Mouse (Mus musculus): ENCODE measurements around the gene Rbpjl. TPM values are rescaled to one million over a fixed set of nuclear protein-coding genes. Genes with fewer than 3 reads are reported as not detected.
A peak's percentile ranks its signal among the peaks of the same experiment; 100 is the strongest.

The Rbpjl gene
- total RNA-seq, 2 experiments from 2014 or later: 0.41 to 0.91 TPM

GRCm38 (mm10) chr2:164426952-164427351 lies 24.0 kb downstream of the Rbpjl start:
- DNase-seq (ENCODE audit: low spot score in 2 of 2): no peak

GRCm38 (mm10) chr2:164428451-164428850 lies 25.5 kb downstream of the Rbpjl start:
- DNase-seq (ENCODE audit: low spot score in 2 of 2): no peak

- no peak for DNase-seq (ENCODE audit: low spot score in 2 of 2)
Observed at GRCm38 (mm10) chr2:164429881-164430615, 27.1 kb downstream of the Rbpjl start.

GRCm38 (mm10) chr2:164430697-164431096 lies 27.8 kb downstream of the Rbpjl start:
- no peak for DNase-seq (ENCODE audit: low spot score in 2 of 2)

GRCm38 (mm10) chr2:164431676-164432465 lies 28.9 kb downstream of the Rbpjl start:
- DNase-seq (ENCODE audit: low spot score in 2 of 2): no peak

- no peak for DNase-seq (ENCODE audit: low spot score in 2 of 2)
Observed at GRCm38 (mm10) chr2:164432541-164433191, 29.7 kb downstream of the Rbpjl start.

GRCm38 (mm10) chr2:164433278-164433895 lies 30.4 kb downstream of the Rbpjl start:
- DNase-seq (ENCODE audit: low spot score in 2 of 2): no peak

- DNase-seq (ENCODE audit: low spot score in 2 of 2): no peak
Observed at GRCm38 (mm10) chr2:164434681-164435080, 31.7 kb downstream of the Rbpjl start.

- no peak for DNase-seq (ENCODE audit: low spot score in 2 of 2)
Observed at GRCm38 (mm10) chr2:164435216-164436090, 32.5 kb downstream of the Rbpjl start.

GRCm38 (mm10) chr2:164436215-164436913 lies 33.4 kb downstream of the Rbpjl start:
- DNase-seq (ENCODE audit: low spot score in 2 of 2): peak; percentile 44 to 55

- DNase-seq (ENCODE audit: low spot score in 2 of 2): no peak
Observed at GRCm38 (mm10) chr2:164436961-164437360, 34.0 kb downstream of the Rbpjl start.

GRCm38 (mm10) chr2:164437710-164438109 lies 34.8 kb downstream of the Rbpjl start:
- DNase-seq (ENCODE audit: low spot score in 2 of 2): no peak

GRCm38 (mm10) chr2:164438257-164438656 lies 35.3 kb downstream of the Rbpjl start:
- DNase-seq (ENCODE audit: low spot score in 2 of 2): no peak

- DNase-seq (ENCODE audit: low spot score in 2 of 2): peak in 1 of 2 experiments; percentile 73
Observed at GRCm38 (mm10) chr2:164439001-164439421, 36.1 kb downstream of the Rbpjl start.

- no peak for DNase-seq (ENCODE audit: low spot score in 2 of 2)
Observed at GRCm38 (mm10) chr2:164440314-164440713, 37.4 kb downstream of the Rbpjl start.

- DNase-seq (ENCODE audit: low spot score in 2 of 2): no peak
Observed at GRCm38 (mm10) chr2:164441155-164441554, 38.2 kb downstream of the Rbpjl start.

- DNase-seq (ENCODE audit: low spot score in 2 of 2): no peak
Observed at GRCm38 (mm10) chr2:164441731-164442130, 38.8 kb downstream of the Rbpjl start.

- DNase-seq (ENCODE audit: low spot score in 2 of 2): no peak
Observed at GRCm38 (mm10) chr2:164442315-164443050, 39.5 kb downstream of the Rbpjl start.

GRCm38 (mm10) chr2:164443051-164443437 lies 40.1 kb downstream of the Rbpjl start:
- DNase-seq (ENCODE audit: low spot score in 2 of 2): peak; percentile 71 to 76

Measured in layer of hippocampus, postnatal 14 days (tissue).